Mouse (Mus musculus): ENCODE data around the gene Pcare. TPM values are rescaled to one million over a fixed set of nuclear protein-coding genes. Genes with fewer than 3 reads are reported as not detected.
"Not testable (repeated sequence)": the region's sequence is repeated elsewhere in the genome, so short reads cannot be mapped to it uniquely, and the experiment has no call there.

The Pcare gene
- polyA plus RNA-seq (2017; shearing (Covaris generic)) = not detected

GRCm38 (mm10) chr17:71752831-71753230, at the start of gene Pcare:
Gene Pcare (minus strand): TSS chr17:71752894.
- no peak for ATAC-seq

DNA sequence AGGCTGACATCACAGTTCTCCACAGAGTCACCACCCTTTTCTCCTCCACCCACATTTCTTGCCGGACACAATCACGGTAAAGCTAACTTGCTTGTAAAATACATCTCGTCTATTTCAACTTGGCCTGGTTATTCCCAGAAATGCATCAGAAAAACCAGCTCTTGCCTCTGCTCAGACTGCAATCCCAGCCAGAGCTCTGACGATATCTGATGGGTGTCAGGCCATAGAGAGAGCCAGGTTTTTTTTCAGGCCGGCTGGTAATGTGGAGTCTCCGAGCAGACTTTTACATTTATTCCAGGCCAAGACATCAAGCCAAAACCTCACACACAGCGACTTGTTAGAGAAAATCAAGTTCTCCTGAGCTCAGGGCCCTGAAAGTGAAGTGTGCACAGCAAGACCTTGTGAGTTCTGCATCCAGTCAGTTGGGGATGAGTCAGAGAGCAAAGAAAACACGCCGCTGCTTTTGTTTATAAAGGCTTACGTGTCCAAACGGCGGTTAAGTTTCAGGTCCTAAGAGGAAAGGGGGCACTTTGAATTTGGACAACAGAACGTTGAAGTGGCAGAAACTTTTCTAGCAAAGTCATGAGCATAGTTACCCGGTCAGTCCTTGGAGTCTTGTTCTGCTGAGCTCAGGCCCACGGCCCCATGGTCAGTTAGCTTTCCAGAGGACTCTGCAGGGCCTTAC, 43.0 kb upstream of the Pcare start:
- ATAC-seq = no peak

GRCm38 (mm10) chr17:71791622-71792021, 38.9 kb upstream of the Pcare start:
- no peak for ATAC-seq

DNA sequence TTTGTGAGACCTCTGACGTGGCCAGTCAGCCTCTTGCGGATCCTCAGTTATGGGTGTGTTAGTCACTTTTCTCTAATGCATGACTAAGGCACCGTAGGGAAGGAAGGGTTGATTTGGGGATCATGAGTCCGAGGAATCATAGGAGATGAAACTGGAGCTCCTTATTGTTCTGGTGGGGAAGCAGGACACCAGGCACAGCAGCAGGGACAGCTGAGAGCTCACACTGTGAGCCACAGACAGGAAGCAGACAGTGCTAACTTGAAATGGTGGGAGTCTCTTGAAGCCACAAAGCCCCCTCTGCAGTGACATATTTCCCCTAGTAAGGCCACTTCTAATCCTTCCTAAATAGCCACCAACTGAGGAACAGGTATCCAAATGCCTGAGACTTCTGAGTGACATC, 38.4 kb upstream of the Pcare start:
- no peak for ATAC-seq

DNA sequence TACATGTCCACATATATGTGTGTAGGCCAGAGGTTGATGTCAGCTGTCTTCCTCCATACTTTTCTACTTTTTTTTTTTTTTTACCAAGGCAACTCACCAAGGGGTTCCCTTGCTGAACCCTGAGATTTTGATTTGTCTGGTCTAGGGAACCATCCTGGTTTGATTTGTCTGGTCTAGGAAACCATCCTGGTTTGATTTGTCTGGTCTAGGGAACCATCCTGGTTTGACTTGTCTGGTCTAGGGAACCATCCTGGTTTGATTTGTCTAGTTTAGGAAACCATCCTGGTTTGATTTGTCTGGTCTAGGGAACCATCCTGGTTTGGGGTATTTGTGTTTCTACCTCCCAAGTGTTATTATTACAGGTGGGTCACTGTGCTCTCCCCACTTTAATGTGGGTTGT, 33.8 kb upstream of the Pcare start:
- ATAC-seq = no peak

- no peak for ATAC-seq
These were observed 30.7 kb upstream of the Pcare start for GRCm38 (mm10) chr17:71783366-71783735.

- ATAC-seq = no peak
These were observed 30.1 kb upstream of the Pcare start for GRCm38 (mm10) chr17:71782699-71783365.

DNA sequence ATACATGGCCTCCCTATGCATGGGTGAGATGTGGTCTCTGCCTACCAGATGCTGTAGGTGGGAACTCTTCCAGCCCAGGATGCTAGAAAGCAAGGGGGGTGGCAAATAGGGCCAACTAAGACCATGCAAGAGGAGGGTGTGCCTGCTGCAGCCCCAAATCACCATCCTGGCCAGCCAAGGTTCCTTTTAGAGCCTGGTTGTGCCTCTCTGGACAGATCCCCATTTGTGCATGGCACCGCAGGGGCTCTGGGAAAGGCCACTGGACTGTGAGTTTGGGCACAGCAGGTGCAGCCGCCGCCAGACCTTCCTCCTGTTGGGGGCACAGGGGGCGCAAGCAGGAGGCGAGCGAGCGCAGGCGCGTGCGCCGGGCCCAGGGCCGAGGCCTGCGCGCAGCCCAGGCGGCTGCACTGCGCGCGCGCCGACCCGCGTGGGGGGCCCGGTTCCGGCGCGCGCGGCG, 29.6 kb upstream of the Pcare start:
- no peak for ATAC-seq

- no peak for ATAC-seq
These were observed 28.3 kb upstream of the Pcare start for GRCm38 (mm10) chr17:71780945-71781344.

DNA sequence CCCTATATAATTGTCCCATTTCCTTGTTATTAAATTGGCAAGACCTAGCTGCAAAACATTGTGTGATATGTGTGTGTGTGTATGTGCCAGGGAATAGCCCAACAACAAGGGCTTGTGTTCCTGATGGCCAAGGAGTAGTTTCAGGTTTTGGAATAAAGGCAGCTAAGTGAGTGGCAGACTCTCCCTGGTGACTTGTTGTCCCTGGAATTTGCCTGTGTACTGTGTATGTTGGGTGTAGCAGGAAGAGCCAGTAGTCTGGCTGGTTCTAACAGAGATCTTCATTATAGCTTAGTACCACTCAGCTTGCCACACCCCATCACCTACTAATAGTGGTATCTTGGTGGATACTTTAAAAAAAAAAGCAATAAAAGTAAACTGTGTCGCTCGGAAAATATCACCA, 27.8 kb upstream of the Pcare start:
- ATAC-seq = no peak

DNA sequence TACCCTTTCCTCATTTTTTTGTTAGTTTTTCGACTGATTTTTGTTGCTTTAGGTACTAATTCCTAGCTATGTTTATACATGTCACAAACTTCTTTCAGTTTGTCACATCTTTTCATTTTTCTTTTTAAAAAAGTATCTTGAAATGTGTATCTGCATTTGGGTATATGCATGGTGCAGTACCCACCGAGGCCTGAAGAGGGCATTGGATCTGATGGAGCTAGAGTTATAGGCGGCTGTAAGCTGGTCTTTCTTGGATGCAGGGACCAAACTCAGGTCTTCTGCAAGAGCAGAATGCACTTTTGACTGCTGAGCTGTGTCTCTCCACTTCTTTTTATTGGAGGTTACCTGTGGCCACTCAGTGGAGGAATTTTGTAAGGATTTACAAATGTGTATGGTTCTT, 26.0 kb upstream of the Pcare start:
- no peak for ATAC-seq

DNA sequence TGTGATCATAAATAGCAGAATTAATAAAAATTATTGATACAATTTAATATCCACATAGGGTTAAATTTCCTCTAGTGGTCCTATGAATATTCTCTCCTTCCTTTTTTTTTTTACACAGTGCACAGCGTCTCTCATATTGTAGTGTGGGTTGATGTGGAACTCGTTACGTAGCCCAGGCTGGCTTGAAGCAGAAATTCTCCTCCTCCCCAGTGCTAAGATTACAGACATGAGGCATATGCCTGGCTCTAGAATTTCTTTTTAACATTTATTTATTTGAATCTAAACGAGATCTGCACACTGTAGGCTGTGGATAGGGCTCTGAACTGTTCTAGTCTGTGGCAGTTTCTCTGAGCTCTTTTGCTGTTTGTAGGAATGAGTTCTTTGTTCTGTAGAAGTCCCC, 22.6 kb upstream of the Pcare start:
- no peak for ATAC-seq

DNA sequence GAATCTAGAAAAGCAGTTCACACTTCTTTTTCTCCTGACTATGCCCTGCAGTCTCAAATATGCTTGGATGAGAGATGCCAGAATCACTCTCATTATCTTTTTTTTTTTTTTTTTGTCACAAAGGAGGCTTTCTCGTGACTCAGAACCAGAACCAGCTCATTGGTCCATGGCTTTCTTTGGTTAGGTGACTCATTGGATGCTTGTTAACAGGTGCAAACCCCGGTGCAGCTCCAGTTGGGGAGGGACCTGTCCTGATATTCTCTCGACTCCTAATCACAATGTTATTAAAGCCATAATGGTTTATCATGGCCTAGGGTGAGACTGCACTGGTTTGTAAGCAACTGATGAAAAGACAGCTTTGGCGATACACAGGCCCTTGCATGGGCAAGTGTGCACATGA, 21.5 kb upstream of the Pcare start:
- ATAC-seq = no peak

DNA sequence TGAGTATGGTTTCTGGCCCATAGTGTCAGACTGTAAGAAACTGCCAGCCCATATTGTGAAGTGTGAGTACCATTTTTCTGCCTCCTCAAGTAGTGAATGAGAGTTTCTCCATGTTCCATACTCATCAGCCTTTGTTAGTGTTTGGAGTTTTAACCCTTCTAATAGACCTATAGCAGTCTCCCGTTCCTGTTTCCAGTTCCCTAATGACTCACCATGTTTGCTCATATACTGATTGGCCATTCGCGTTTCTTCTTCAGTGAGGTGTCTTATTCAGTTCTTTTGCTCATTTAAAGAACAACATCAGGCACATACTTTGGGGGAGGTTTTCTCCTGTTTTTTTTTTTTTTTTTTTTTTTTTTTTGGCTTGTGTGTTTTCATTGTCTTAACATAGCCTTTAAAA, 18.0 kb upstream of the Pcare start:
- ATAC-seq = no peak

- no peak for ATAC-seq
These were observed 16.9 kb upstream of the Pcare start for GRCm38 (mm10) chr17:71769564-71769963.

GRCm38 (mm10) chr17:71768173-71768572, 15.5 kb upstream of the Pcare start, which contains the start of gene Clip4:
Gene Clip4 (plus strand): TSS chr17:71768473.
- not testable (repeated sequence) for ATAC-seq

DNA sequence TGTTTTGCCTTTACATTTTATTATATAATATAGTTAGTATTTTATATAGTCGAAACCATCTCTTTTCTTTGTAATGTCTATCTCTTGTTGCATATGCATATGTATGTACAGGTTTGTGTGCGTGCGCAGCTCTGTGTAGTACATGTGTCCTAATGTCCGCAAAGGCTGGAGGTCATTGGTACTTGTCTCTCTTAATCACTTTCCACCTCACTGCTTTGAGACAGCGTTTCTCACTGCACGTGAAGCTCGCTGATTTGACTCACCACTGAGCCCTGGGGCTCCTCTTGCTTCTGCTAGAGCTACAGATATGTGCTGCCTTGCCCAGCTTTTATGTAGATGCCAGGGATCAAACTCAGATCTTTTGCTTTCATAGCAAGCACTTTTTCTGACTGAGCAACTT, 7.8 kb upstream of the Pcare start:
- ATAC-seq = no peak

- no peak for ATAC-seq
These were observed 3.0 kb downstream of the Pcare start for GRCm38 (mm10) chr17:71749616-71750168.

DNA sequence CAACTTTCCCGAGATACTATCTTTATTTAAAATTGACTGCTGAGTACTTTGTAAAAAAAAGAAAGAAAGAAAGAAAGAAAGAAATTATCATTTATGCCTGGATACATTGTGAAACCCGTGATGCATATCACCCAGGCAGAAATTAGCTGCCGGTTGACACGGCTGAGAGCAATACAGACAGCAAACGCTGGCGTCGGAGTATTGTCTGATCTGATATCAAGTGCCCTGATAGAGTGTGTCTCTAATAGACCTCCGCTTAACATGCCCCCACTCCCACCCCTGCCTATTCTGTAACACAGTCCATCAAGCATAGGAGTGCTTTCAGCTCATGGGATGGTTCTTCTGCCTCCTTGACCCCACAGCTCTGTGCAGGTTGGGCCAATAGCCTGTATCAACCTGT, 5.1 kb downstream of the Pcare start:
- ATAC-seq = no peak

GRCm38 (mm10) chr17:71746114-71746513, 6.6 kb downstream of the Pcare start:
- no peak for ATAC-seq

DNA sequence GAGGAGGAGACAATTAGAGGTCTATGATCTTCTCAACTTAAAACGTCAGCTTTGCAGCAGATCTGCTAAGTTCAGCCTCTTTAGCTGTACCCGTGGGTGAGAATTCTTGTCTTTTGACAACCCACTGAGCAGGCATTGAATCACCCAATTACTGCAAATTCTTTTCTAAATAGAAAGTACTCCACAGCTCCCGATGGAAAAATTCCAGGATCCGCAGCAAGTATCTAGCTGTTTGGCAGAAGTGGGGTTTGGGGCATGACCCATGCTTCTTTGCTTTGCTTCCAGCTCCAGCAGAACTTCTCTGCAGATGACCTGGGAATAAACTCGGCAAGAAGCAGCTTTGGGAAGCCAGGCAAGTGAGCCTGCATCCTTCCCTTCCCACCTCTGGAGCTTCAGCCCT, 9.8 kb downstream of the Pcare start:
- ATAC-seq = no peak

DNA sequence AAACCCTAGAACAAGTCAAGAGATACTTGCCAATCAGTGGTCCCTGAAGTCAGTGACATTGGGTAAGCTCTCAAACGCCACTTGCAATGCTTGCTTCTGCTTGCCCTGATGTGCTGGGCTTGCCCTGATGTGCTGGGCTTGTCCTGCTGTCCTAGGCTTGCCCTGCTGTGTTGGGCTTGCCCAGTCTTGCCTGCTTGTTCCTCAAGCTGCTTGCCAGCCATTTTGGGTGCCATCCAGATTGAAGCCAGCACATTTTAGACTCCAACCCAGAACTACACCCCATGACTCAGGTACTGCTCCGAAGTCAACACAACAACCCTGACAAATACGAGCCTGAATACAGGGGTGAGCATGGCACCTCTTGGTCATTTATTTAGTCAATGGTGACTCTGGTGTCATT, 10.5 kb downstream of the Pcare start:
- no peak for ATAC-seq

GRCm38 (mm10) chr17:71736442-71736841, 16.3 kb downstream of the Pcare start:
- ATAC-seq = no peak

DNA sequence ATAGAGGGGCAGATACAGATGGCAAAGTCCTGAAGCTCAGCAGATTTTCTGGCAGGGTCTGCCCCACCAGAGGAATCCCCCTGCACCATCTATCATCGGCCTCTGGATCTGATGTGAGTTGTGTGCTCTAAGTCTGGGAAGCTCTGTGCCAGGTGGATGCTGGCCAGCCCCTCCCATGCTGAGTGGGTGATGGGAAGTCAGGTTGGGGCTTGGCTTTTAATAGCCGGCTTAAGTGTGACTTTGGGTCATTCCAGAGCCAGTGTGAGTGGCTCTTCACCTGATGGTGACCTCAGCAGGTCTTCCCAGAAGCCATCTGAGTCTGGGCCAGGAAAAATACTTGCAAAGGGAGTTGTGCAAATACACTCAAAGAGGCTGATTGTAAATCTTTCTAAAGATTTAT, 22.0 kb downstream of the Pcare start:
- no peak for ATAC-seq

Measured in inflammation-experienced regulatory T-cells, adult 6 months (primary cell).